Mouse (Mus musculus): ENCODE results near the gene Gcnt2. TPM values are rescaled to one million over a fixed set of nuclear protein-coding genes. Genes with fewer than 3 reads are reported as not detected.
"Not testable (repeated sequence)": the region's sequence is repeated elsewhere in the genome, so short reads cannot be mapped to it uniquely, and the experiment has no call there.

Gcnt2 gene
- polyA plus RNA-seq, 1 experiment from 2014 or later = 3.0 TPM

- Histone ChIP-seq H3K4me3 (no peak overlapping the region), H3K27me3 (ENCODE audit: poor library complexity, severe bottlenecking) (peaks cover 6% of the 10 kb centered on the region; the same call in 1 of the 2 replicates), H3K27ac (no peak overlapping the region), H3K9me3 (no peaks in the 10 kb centered on the region), H3K36me3 (replicated peaks) (no peaks in the 10 kb centered on the region), H3K4me1 (peaks cover 13% of the 10 kb centered on the region; the same call in 1 of the 2 replicates)
- WGBS = 80% methylated on average over 8 of the region's 8 CpGs
- DNase-seq (ENCODE audit: extremely low spot score, low spot score) = no peak
These were observed 21.0 kb downstream of the Gcnt2 start for GRCm38 (mm10) chr13:40880557-40880956.

DNA sequence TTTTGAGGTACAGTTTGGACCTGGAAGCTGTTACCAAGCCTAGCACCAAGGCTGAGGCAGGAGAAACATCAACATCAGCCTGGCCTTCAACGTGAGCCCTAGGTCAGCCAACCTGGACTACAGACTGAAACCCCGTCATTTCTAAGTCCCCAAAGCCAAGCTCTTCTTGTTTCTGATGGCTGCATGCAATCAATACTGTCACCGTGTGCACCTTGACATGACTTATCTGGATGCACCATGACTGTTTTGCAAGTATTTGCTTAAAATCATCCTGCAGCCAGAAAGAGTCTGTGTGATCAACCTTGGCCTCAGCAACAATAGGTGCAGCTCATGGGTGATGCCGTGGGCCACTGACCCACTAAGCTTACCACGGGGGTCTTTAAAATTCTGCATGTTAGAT is 23.1 kb downstream of the Gcnt2 start:
- H3K36me3 ChIP-seq (replicated peaks) = no peaks in the 10 kb centered on the region
- H3K9me3 ChIP-seq = no peaks in the 10 kb centered on the region
- peaks cover 14% of the 10 kb centered on the region for H3K27me3 ChIP-seq (ENCODE audit: poor library complexity, severe bottlenecking)
- 85% methylated on average over 5 of the region's 5 CpGs for WGBS
- H3K4me1 ChIP-seq = peaks cover 30% of the 10 kb centered on the region
- no peak overlapping the region for H3K27ac ChIP-seq
- no peak overlapping the region for H3K4me3 ChIP-seq
- no peak for DNase-seq (ENCODE audit: extremely low spot score, low spot score)

DNA sequence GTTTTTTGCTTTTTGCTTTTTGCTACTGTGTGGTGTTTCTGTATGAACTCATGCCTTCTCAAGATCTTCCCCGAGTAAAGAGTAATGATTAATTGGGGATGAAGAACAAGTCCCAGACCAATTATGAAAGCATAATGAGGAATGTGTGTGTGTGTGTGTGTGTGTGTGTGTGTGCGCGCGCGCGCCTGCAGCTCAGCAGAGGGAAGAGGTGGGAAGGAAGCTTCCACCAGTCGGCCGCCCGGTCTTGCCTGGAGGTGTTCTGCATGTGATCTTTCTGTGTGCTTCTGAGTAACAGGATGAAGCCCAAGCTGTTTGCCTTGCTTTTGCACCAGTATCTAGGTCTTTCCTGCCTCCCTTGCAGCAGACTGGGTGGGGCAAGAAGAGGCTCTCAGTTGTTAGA is 24.3 kb downstream of the Gcnt2 start:
- no peak for DNase-seq (ENCODE audit: extremely low spot score, low spot score)
- WGBS = 83% methylated on average over 9 of the region's 9 CpGs
- H3K27me3 ChIP-seq (ENCODE audit: poor library complexity, severe bottlenecking) = peaks cover 20% of the 10 kb centered on the region
- peaks cover 29% of the 10 kb centered on the region for H3K4me1 ChIP-seq
- H3K27ac ChIP-seq = no peak overlapping the region
- no peaks in the 10 kb centered on the region for H3K36me3 ChIP-seq (replicated peaks)
- H3K4me3 ChIP-seq = no peak overlapping the region
- H3K9me3 ChIP-seq = no peaks in the 10 kb centered on the region

DNA sequence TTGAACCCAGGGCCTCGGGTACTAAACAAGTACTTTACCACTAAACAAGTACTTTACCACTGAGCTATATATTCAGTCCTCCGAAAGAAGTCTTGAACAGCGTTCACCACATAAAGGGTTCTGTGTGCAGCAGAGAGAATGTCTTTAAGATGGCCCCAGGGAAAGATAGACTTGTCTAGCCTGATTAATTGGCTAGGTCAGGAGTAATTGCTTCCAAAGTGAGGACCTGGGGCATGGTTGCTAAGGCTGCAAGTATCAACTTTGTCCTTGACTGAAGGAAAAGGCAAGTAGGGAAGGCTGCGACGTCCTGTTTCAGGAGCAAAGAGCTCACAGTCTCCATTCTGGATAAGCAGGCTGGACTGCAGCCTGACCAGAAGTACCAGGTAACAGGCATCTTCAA is 25.3 kb downstream of the Gcnt2 start:
- DNase-seq (ENCODE audit: extremely low spot score, low spot score) = no peak
- H3K9me3 ChIP-seq = no peaks in the 10 kb centered on the region
- H3K4me3 ChIP-seq = no peak overlapping the region
- 69% methylated on average over 5 of the region's 5 CpGs for WGBS
- H3K27me3 ChIP-seq (ENCODE audit: poor library complexity, severe bottlenecking) = peaks cover 20% of the 10 kb centered on the region
- no peaks in the 10 kb centered on the region for H3K36me3 ChIP-seq (replicated peaks)
- H3K27ac ChIP-seq = no peak overlapping the region
- H3K4me1 ChIP-seq = peaks cover 31% of the 10 kb centered on the region

- 38% methylated on average over 10 of the region's 10 CpGs for WGBS
- peak overlapping the region; percentile 85 for H3K27ac ChIP-seq
- no peak for DNase-seq (ENCODE audit: extremely low spot score, low spot score)
- H3K27me3 ChIP-seq (ENCODE audit: poor library complexity, severe bottlenecking) = peaks cover 14% of the 10 kb centered on the region
- peak overlapping the region; percentile 53 for H3K4me3 ChIP-seq
- H3K36me3 ChIP-seq (replicated peaks) = no peaks in the 10 kb centered on the region
- H3K4me1 ChIP-seq = peaks cover 31% of the 10 kb centered on the region
- H3K9me3 ChIP-seq = no peaks in the 10 kb centered on the region
These were observed 26.5 kb downstream of the Gcnt2 start for GRCm38 (mm10) chr13:40885935-40886642.

DNA sequence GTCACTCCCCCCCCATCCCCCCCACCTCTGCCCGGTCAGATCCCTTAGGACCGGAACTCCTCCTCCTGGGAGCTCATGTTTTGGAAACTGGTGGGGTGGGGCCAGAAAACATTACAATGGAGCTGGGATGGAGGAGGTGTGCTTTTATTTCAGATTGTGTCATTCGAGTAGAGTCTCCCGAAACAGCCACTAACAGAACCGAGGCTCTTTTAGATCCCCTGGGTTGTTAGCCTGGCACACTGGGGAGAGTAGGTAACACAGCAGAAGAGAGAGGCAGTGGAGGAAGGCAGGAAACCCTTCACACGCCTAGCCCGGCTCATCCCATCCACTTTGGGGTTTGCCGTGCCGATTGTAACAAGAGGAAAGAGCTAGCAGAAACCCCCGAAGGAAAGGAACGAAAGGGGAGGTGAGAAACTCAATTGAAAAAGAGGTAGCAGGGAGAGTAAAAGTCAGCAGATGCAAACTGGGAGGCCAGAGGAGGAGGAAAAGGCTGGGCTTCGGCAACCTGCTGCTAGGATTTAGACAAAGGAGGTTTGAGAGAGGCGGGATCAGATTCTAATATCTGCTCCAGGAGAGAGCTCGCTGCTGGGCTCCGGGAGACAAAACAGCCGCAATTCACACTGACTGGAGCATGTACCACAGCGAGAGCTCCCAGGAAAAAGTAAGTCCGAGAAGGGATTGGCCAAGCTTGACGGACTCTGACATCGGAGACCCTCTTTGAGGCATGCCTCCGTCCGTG is 27.3 kb downstream of the Gcnt2 start:
- Histone ChIP-seq H3K36me3 (replicated peaks) (no peaks in the 10 kb centered on the region), H3K4me3 (peak overlapping the region; percentile 53), H3K4me1 (peaks cover 31% of the 10 kb centered on the region), H3K27ac (peak overlapping the region; percentile 85), H3K27me3 (ENCODE audit: poor library complexity, severe bottlenecking) (peaks cover 14% of the 10 kb centered on the region), H3K9me3 (no peaks in the 10 kb centered on the region)
- WGBS = 1% methylated on average over 22 of the region's 22 CpGs
- DNase-seq (ENCODE audit: extremely low spot score, low spot score) = peak; percentile 51

DNA sequence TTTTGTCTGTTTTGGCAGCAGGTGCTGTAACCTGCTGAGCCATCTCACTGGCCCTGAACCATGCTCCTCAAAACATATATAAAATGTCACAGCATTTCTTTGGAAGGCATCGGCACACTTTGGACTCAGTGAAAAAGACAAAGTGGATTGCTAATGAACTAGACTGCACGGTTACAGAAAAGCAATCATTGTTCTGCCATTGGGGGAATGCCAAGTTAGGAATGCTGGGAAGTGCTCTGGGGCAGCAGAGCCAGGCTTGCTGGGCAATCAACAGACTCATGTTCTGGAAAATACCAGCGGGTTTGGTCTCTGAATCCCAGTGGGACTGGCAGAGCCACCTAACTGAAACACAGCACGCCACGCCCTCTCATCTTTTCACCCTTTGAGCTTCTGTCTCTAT is 31.0 kb downstream of the Gcnt2 start:
- DNase-seq (ENCODE audit: extremely low spot score, low spot score) = no peak
- H3K36me3 ChIP-seq (replicated peaks) = no peaks in the 10 kb centered on the region
- H3K27ac ChIP-seq = no peak overlapping the region
- 92% methylated on average over 5 of the region's 5 CpGs for WGBS
- peaks cover 29% of the 10 kb centered on the region for H3K4me1 ChIP-seq
- no peak overlapping the region for H3K4me3 ChIP-seq
- H3K27me3 ChIP-seq (ENCODE audit: poor library complexity, severe bottlenecking) = peaks cover 14% of the 10 kb centered on the region
- H3K9me3 ChIP-seq = no peaks in the 10 kb centered on the region

DNA sequence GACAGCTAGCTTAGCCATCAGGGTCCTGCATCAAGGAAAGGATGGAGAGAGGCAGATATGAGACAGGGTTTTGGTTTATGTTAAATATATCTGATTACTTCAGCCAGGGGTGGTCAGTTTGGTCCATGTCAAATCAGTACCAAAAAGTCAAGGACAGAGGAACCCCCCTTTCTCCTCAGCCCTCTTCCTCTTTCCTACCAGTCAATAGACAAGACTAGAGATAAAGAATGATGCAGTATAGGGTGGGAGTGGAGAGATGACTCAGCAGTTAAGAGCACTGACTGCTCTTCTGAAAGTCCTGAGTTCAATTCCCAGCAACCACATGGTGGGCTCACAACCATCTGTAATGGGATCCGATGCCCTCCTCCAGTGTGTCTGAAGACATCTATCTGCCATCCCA is 31.8 kb downstream of the Gcnt2 start:
- peaks cover 24% of the 10 kb centered on the region for H3K4me1 ChIP-seq
- H3K9me3 ChIP-seq; H3K4me3 ChIP-seq; H3K27me3 ChIP-seq (ENCODE audit: poor library complexity, severe bottlenecking); DNase-seq (ENCODE audit: extremely low spot score, low spot score); H3K36me3 ChIP-seq (replicated peaks); H3K27ac ChIP-seq: not testable (repeated sequence)
- 96% methylated on average over 1 of the region's 1 CpGs for WGBS

- H3K4me1 ChIP-seq = peaks cover 17% of the 10 kb centered on the region
- H3K36me3 ChIP-seq (replicated peaks) = no peaks in the 10 kb centered on the region
- H3K27me3 ChIP-seq (ENCODE audit: poor library complexity, severe bottlenecking) = peaks cover 9% of the 10 kb centered on the region
- DNase-seq (ENCODE audit: extremely low spot score, low spot score) = no peak
- H3K27ac ChIP-seq = no peak overlapping the region
- no peak overlapping the region for H3K4me3 ChIP-seq
- H3K9me3 ChIP-seq = no peaks in the 10 kb centered on the region
- WGBS = 84% methylated on average over 7 of the region's 7 CpGs
These were observed 32.5 kb downstream of the Gcnt2 start for GRCm38 (mm10) chr13:40892043-40892442.

DNA sequence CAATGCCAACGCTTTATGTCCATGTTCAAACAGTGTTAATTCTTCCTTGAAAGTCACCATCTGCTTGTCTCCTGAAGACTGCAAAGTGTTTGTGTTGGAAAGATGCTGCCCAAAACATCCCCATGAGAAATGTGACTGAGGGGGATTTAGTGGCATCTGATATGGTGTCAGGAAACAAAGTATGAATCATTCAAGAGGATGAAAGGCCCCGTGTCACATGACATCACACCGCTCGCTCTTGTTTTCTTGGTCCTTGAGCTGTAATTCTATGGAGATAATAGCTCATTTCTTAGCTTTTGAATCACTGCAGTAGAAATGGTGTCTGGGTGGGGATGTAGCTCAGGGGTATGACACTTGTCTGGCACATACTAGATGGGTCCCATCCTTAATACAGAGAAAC is 33.0 kb downstream of the Gcnt2 start:
- Histone ChIP-seq H3K27ac (no peak overlapping the region), H3K36me3 (replicated peaks) (no peaks in the 10 kb centered on the region), H3K9me3 (no peaks in the 10 kb centered on the region), H3K4me1 (peaks cover 12% of the 10 kb centered on the region), H3K27me3 (ENCODE audit: poor library complexity, severe bottlenecking) (peaks cover 7% of the 10 kb centered on the region), H3K4me3 (no peak overlapping the region)
- WGBS = 87% methylated on average over 4 of the region's 4 CpGs
- no peak for DNase-seq (ENCODE audit: extremely low spot score, low spot score)

DNA sequence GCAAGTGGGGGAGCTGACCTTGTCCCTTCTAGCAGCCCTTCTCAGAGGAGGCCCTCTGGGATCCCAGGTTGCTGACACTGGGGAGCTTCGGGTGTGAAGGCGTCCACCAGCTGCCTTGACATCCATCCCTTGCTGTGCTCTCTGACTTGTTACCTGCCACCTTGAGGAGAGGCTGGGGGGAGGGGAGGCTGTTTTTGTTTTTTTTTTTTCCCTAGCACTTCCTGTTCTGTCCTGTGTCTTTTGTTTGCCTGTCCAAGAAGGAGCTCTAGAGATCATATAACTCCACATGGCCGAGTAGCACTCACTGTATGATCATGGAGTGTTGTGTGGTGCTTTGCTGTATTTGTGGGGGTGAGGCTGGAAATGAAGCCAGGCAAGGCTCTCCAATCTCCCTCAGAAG is 34.0 kb downstream of the Gcnt2 start:
- no peak for DNase-seq (ENCODE audit: extremely low spot score, low spot score)
- Histone ChIP-seq H3K4me3 (no peak overlapping the region), H3K27me3 (ENCODE audit: poor library complexity, severe bottlenecking) (no peaks in the 10 kb centered on the region), H3K9me3 (no peaks in the 10 kb centered on the region), H3K36me3 (replicated peaks) (no peaks in the 10 kb centered on the region), H3K27ac (no peak overlapping the region), H3K4me1 (peaks cover 8% of the 10 kb centered on the region; the same call in 1 of the 2 replicates)
- WGBS = 83% methylated on average over 3 of the region's 3 CpGs

GRCm38 (mm10) chr13:40898049-40898690 is 38.6 kb downstream of the Gcnt2 start:
- peaks cover 25% of the 10 kb centered on the region for H3K4me1 ChIP-seq
- WGBS = 88% methylated on average over 14 of the region's 14 CpGs
- H3K36me3 ChIP-seq (replicated peaks); DNase-seq (ENCODE audit: extremely low spot score, low spot score); H3K4me3 ChIP-seq; H3K27ac ChIP-seq; H3K9me3 ChIP-seq: not testable (repeated sequence)
- H3K27me3 ChIP-seq (ENCODE audit: poor library complexity, severe bottlenecking) = peaks cover 17% of the 10 kb centered on the region

GRCm38 (mm10) chr13:40898698-40899097 is 39.1 kb downstream of the Gcnt2 start:
- 88% methylated on average over 4 of the region's 4 CpGs for WGBS
- Histone ChIP-seq H3K4me3 (no peak overlapping the region), H3K4me1 (peaks cover 25% of the 10 kb centered on the region), H3K27ac (no peak overlapping the region), H3K9me3 (no peaks in the 10 kb centered on the region), H3K27me3 (ENCODE audit: poor library complexity, severe bottlenecking) (peaks cover 19% of the 10 kb centered on the region), H3K36me3 (replicated peaks) (no peaks in the 10 kb centered on the region)
- DNase-seq (ENCODE audit: extremely low spot score, low spot score) = no peak

All from forebrain, embryonic 10.5 days (tissue).